Mouse (Mus musculus): Measurements from ENCODE around the gene Zbtb25.

- TF ChIP-seq POLR2A (IDR thresholded peaks at IDR 0.05; ENCODE audit: extremely low read depth, insufficient read depth, low read length): no peak
- TF ChIP-seq CTCF (IDR thresholded peaks at IDR 0.05; ENCODE audit: extremely low read depth, insufficient read depth, low read length): no peak
These were observed 6.1 kb upstream of the Zbtb25 start for GRCm38 (mm10) chr12:76375506-76375905.

Measured in cortical plate, adult 2 months (tissue).